ENCODE assay signal across 8 mouse cellular contexts in genomic region chr15:80134450-80134847, GRCm38 (mm10). TPM values are rescaled to one million over a fixed set of nuclear protein-coding genes. Genes with fewer than 3 reads are reported as not detected.
DNase-seq lines count a peak whose midpoint lies in the region; ATAC-seq and TF ChIP-seq lines count a peak whose summit lies in the region.

No protein-coding gene starts in this region.

- peak overlapping the region; percentile 74; the same call in 1 of the 2 replicates for H3K27ac ChIP-seq in testis, adult 2 months (ENCODE audit: control insufficient read depth, insufficient read depth, low read depth, low read length)
- peak overlapping the region; percentile 97 for H3K27ac ChIP-seq in heart, embryonic 12.5 days (ENCODE audit: poor library complexity, severe bottlenecking)
- no peak overlapping the region for H3K27ac ChIP-seq in limb, embryonic 11.5 days (replicated peaks; ENCODE audit: low read depth, low read length)
- peak overlapping the region; percentile 97 for H3K27ac ChIP-seq in neural tube, embryonic 15.5 days (replicated peaks)

- H3K36me3 ChIP-seq in testis, adult 2 months (ENCODE audit: control insufficient read depth, insufficient read depth, low read length): no peaks in the 10 kb centered on the region
- H3K36me3 ChIP-seq in heart, embryonic 12.5 days: peaks cover 15% of the 10 kb centered on the region
- H3K36me3 ChIP-seq in limb, embryonic 11.5 days (ENCODE audit: control insufficient read depth, insufficient read depth, low read length): no peaks in the 10 kb centered on the region; the same call in 1 of the 2 replicates
- no peaks in the 10 kb centered on the region for H3K36me3 ChIP-seq in neural tube, embryonic 15.5 days

- intact Hi-C loops in gastrocnemius, postnatal 36 days (cut with DNase I): loop anchor here (5.0 kb wide), 1 partner anchor 37 kb away; no protein-coding TSS in a partner anchor

- TF ChIP-seq CTCF in testis, adult 2 months (IDR thresholded peaks at IDR 0.05; ENCODE audit: control insufficient read depth, insufficient read depth, insufficient replicate concordance, low read depth, low read length): no peak
- TF ChIP-seq CTCF in lung, adult 2 months (IDR thresholded peaks at IDR 0.05; ENCODE audit: insufficient read depth, low read length): no peak

- TF ChIP-seq POLR2A in testis, adult 2 months (IDR thresholded peaks at IDR 0.05; ENCODE audit: control insufficient read depth, low read depth, low read length): no peak
- no peak for TF ChIP-seq POLR2A in lung, adult 2 months (IDR thresholded peaks at IDR 0.05; ENCODE audit: borderline replicate concordance, extremely low read depth, low read depth, low read length)

- WGBS in heart, embryonic 12.5 days: 17% methylated on average over 9 of the region's 9 CpGs
- 80% methylated on average over 9 of the region's 9 CpGs for WGBS in limb, embryonic 11.5 days
- WGBS in neural tube, embryonic 15.5 days: 56% methylated on average over 9 of the region's 9 CpGs
- 53% methylated on average over 9 of the region's 9 CpGs for WGBS in lung, adult 2 months

- ATAC-seq in heart, embryonic 12.5 days (ENCODE audit: insufficient number of reproducible peaks, low FRiP score): no peak
- no peak for ATAC-seq in limb, embryonic 11.5 days (ENCODE audit: insufficient number of reproducible peaks, low FRiP score, low TSS enrichment, low read depth)
- no peak for ATAC-seq in neural tube, embryonic 15.5 days (ENCODE audit: low FRiP score)

- peak overlapping the region; percentile 88 for H3K9ac ChIP-seq in heart, embryonic 12.5 days
- peak overlapping the region; percentile 94 for H3K9ac ChIP-seq in limb, embryonic 11.5 days (ENCODE audit: low read length)
- peak overlapping the region; percentile 67 for H3K9ac ChIP-seq in neural tube, embryonic 15.5 days (replicated peaks)

- no peak overlapping the region for H3K4me3 ChIP-seq in testis, adult 2 months (ENCODE audit: control insufficient read depth, low read depth, low read length)
- peak overlapping the region; percentile 60 for H3K4me3 ChIP-seq in heart, embryonic 12.5 days
- peak overlapping the region; percentile 79; the same call in 1 of the 2 replicates for H3K4me3 ChIP-seq in limb, embryonic 11.5 days (ENCODE audit: low read depth, low read length)
- H3K4me3 ChIP-seq in neural tube, embryonic 15.5 days (replicated peaks): peak overlapping the region; percentile 59
- no peak overlapping the region for H3K4me3 ChIP-seq in lung, adult 2 months (replicated peaks; ENCODE audit: extremely low read depth, low read depth, low read length)

- DNase-seq in testis, postnatal 14 days (ENCODE audit: low spot score): no peak
- DNase-seq in limb, embryonic 11.5 days (ENCODE audit: low spot score): no peak
- DNase-seq in left cerebral cortex, adult 11 months (ENCODE audit: low spot score): no peak
- DNase-seq in gastrocnemius, postnatal 36 days: no peak
- no peak for DNase-seq in lung, adult 2 months

- peaks cover 22% of the 10 kb centered on the region for H3K4me1 ChIP-seq in testis, adult 2 months (ENCODE audit: control insufficient read depth, insufficient read depth, low read length)
- H3K4me1 ChIP-seq in heart, embryonic 12.5 days (replicated peaks): peaks cover 52% of the 10 kb centered on the region
- peaks cover 6% of the 10 kb centered on the region; the same call in 1 of the 2 replicates for H3K4me1 ChIP-seq in limb, embryonic 11.5 days (ENCODE audit: control insufficient read depth, insufficient read depth, low read length)
- H3K4me1 ChIP-seq in neural tube, embryonic 15.5 days: peaks cover 35% of the 10 kb centered on the region
- H3K4me1 ChIP-seq in lung, adult 2 months (ENCODE audit: control insufficient read depth, insufficient read depth, low read length): no peaks in the 10 kb centered on the region; the same call in 1 of the 2 replicates

- H3K27me3 ChIP-seq in testis, adult 2 months (ENCODE audit: control insufficient read depth, insufficient read depth, low read length): no peaks in the 10 kb centered on the region
- H3K27me3 ChIP-seq in heart, embryonic 12.5 days (replicated peaks): no peaks in the 10 kb centered on the region
- H3K27me3 ChIP-seq in limb, embryonic 11.5 days (ENCODE audit: control insufficient read depth, insufficient read depth, low read length): no peaks in the 10 kb centered on the region
- no peaks in the 10 kb centered on the region for H3K27me3 ChIP-seq in neural tube, embryonic 15.5 days (replicated peaks)

- 0 out of 2 replicates have a peak, but pooled peaks cover 3% of the 10 kb centered on the region for H3K9me3 ChIP-seq in heart, embryonic 12.5 days (replicated peaks)
- no peaks in the 10 kb centered on the region for H3K9me3 ChIP-seq in limb, embryonic 11.5 days (ENCODE audit: control insufficient read depth, low read length)
- no peaks in the 10 kb centered on the region for H3K9me3 ChIP-seq in neural tube, embryonic 15.5 days (replicated peaks)

- peak overlapping the region; percentile 90 for H3K4me2 ChIP-seq in heart, embryonic 12.5 days
- H3K4me2 ChIP-seq in limb, embryonic 11.5 days (ENCODE audit: low read depth, severe bottlenecking): peak overlapping the region; percentile 92
- peak overlapping the region; percentile 87 for H3K4me2 ChIP-seq in neural tube, embryonic 15.5 days

RNA-seq across cellular contexts. Expression of gene Tab1, which starts 1.5 kb away (rescaled TPM):
- polyA plus RNA-seq in testis, adult 2 months (2012; rRNA removed): 4.0 and 4.7 TPM in 2 replicates
- polyA plus RNA-seq in heart, embryonic 12.5 days (2016; fragmentation: Nextera tagmentation; extraction: Ambion mirVana): 30.5 TPM in 2 replicates
- 35.4 and 35.5 TPM in 2 replicates for polyA plus RNA-seq in limb, embryonic 11.5 days (2014; fragmentation: Nextera tagmentation; extraction: Ambion mirVana)
- polyA plus RNA-seq in neural tube, embryonic 15.5 days (2015; fragmentation: Nextera tagmentation; extraction: Ambion mirVana): 35.9 and 37.4 TPM in 2 replicates
- total RNA-seq in gastrocnemius, postnatal 36 days (2021): 10 to 100 TPM; 11.9 to 16.4 TPM
- 19.1 and 23.5 TPM in 2 replicates for polyA plus RNA-seq in lung, adult 2 months (2012; rRNA removed)

RNA-seq across cellular contexts. Expression of gene Mgat3, which starts 39.1 kb away (rescaled TPM):
- 0.38 and 0.95 TPM in 2 replicates for polyA plus RNA-seq in testis, adult 2 months (2012; rRNA removed)
- 1.4 TPM in 2 replicates for polyA plus RNA-seq in heart, embryonic 12.5 days (2016; fragmentation: Nextera tagmentation; extraction: Ambion mirVana)
- 6.5 and 6.8 TPM in 2 replicates for polyA plus RNA-seq in limb, embryonic 11.5 days (2014; fragmentation: Nextera tagmentation; extraction: Ambion mirVana)
- 15.8 and 17.5 TPM in 2 replicates for polyA plus RNA-seq in neural tube, embryonic 15.5 days (2015; fragmentation: Nextera tagmentation; extraction: Ambion mirVana)
- under 1 TPM; 0.64 to 0.96 TPM for total RNA-seq in gastrocnemius, postnatal 36 days (2021)
- 21.5 and 23.9 TPM in 2 replicates for polyA plus RNA-seq in lung, adult 2 months (2012; rRNA removed)

RNA-seq across cellular contexts. Expression of gene Rpl3, which starts 42.8 kb away (rescaled TPM):
- 122 and 154 TPM in 2 replicates for polyA plus RNA-seq in testis, adult 2 months (2012; rRNA removed)
- 601 and 631 TPM in 2 replicates for polyA plus RNA-seq in heart, embryonic 12.5 days (2016; fragmentation: Nextera tagmentation; extraction: Ambion mirVana)
- polyA plus RNA-seq in limb, embryonic 11.5 days (2014; fragmentation: Nextera tagmentation; extraction: Ambion mirVana): 1,283 and 1,338 TPM in 2 replicates
- polyA plus RNA-seq in neural tube, embryonic 15.5 days (2015; fragmentation: Nextera tagmentation; extraction: Ambion mirVana): 526 and 732 TPM in 2 replicates
- total RNA-seq in gastrocnemius, postnatal 36 days (2021): 10 to 100 TPM; 43.5 to 51.8 TPM
- polyA plus RNA-seq in lung, adult 2 months (2012; rRNA removed): 369 and 428 TPM in 2 replicates

RNA-seq across cellular contexts. Expression of gene Syngr1, which starts 43.3 kb away (rescaled TPM):
- 7.9 and 8.5 TPM in 2 replicates for polyA plus RNA-seq in testis, adult 2 months (2012; rRNA removed)
- 17.2 and 19.0 TPM in 2 replicates for polyA plus RNA-seq in heart, embryonic 12.5 days (2016; fragmentation: Nextera tagmentation; extraction: Ambion mirVana)
- polyA plus RNA-seq in limb, embryonic 11.5 days (2014; fragmentation: Nextera tagmentation; extraction: Ambion mirVana): 3.0 and 4.1 TPM in 2 replicates
- polyA plus RNA-seq in neural tube, embryonic 15.5 days (2015; fragmentation: Nextera tagmentation; extraction: Ambion mirVana): 59.3 and 64.6 TPM in 2 replicates
- total RNA-seq in gastrocnemius, postnatal 36 days (2021): 10 to 100 TPM; 36.2 to 42.2 TPM
- polyA plus RNA-seq in lung, adult 2 months (2012; rRNA removed): 44.1 and 50.9 TPM in 2 replicates

Comparison
In these comparisons a context has a peak if more than half of its experiments do, and no peak if none do; other contexts are left out.
1. H3K4me3 ChIP-seq: peak in heart, embryonic 12.5 days (single experiment), limb, embryonic 11.5 days (single experiment) and neural tube, embryonic 15.5 days (single experiment); none in testis, adult 2 months (single experiment) and lung, adult 2 months (single experiment).
2. Peak in every context shown above with its lines, with median percentiles within 50 percentile points of each other: H3K4me2 ChIP-seq and H3K9ac ChIP-seq.